Mouse (Mus musculus) erythroblast, embryonic 14.5 days (primary cell): Measurements from ENCODE around the gene Rhoa.

Experiments
- GATA1 ChIP-seq: IDR thresholded peaks from 2 replicates; pipeline ENCODE4 v1.6.1; 2012; ENCODE audit warnings: low read length, inconsistent platforms, mixed read lengths
- TAL1 ChIP-seq: IDR thresholded peaks from 3 replicates; pipeline ENCODE4 v1.6.1; 2012; ENCODE audit warnings: low read length, inconsistent platforms, mixed read lengths

GRCm38 (mm10) chr9:108296453-108297355 is 9.2 kb upstream of the Rhoa start, which contains the start of gene Amt:
- no peak for TF ChIP-seq GATA1
- TF ChIP-seq TAL1: no peak
